Mouse (Mus musculus): ENCODE data around the gene Atrn. TPM values are rescaled to one million over a fixed set of nuclear protein-coding genes. Genes with fewer than 3 reads are reported as not detected.

The Atrn gene
- polyA plus RNA-seq (2015; fragmentation: Nextera tagmentation; extraction: Ambion mirVana) = 3.7 and 4.7 TPM in 2 replicates

- ATAC-seq (ENCODE audit: extremely low read depth, insufficient number of reproducible peaks, low FRiP score, low TSS enrichment) = peak; percentile 97
- Histone ChIP-seq H3K36me3 (no peaks in the 10 kb centered on the region), H3K27me3 (replicated peaks) (no peaks in the 10 kb centered on the region), H3K4me3 (peak within 1 kb of the TSS; percentile 99), H3K9ac (peak within 1 kb of the TSS; percentile 97), H3K4me2 (peak within 1 kb of the TSS; percentile 93), H3K4me1 (peaks cover 25% of the 10 kb centered on the region), H3K27ac (replicated peaks) (peak within 1 kb of the TSS; percentile 80), H3K9me3 (no peaks in the 10 kb centered on the region)
- 4% methylated on average over 46 of the region's 50 CpGs for WGBS
These were observed at the start of gene Atrn, which contains the start of gene 4930402H24Rik for GRCm38 (mm10) chr2:130905751-130906583. Gene Atrn (plus strand): TSS chr2:130906495. Gene 4930402H24Rik (minus strand): TSS chr2:130906406.

GRCm38 (mm10) chr2:130862091-130862490 is 44.2 kb upstream of the Atrn start:
- no peak overlapping the region for H3K4me2 ChIP-seq
- no peaks in the 10 kb centered on the region for H3K9me3 ChIP-seq
- no peaks in the 10 kb centered on the region for H3K36me3 ChIP-seq
- WGBS = 75% methylated on average over 3 of the region's 3 CpGs
- no peak overlapping the region for H3K4me3 ChIP-seq
- no peak for ATAC-seq (ENCODE audit: extremely low read depth, insufficient number of reproducible peaks, low FRiP score, low TSS enrichment)
- 0 out of 2 replicates have a peak overlapping the region, but pooled peaks have one; percentile 20 for H3K27ac ChIP-seq (replicated peaks)
- no peaks in the 10 kb centered on the region for H3K4me1 ChIP-seq
- no peaks in the 10 kb centered on the region for H3K27me3 ChIP-seq (replicated peaks)
- H3K9ac ChIP-seq = no peak overlapping the region

- Histone ChIP-seq H3K27ac (replicated peaks) (no peak overlapping the region), H3K9ac (no peak overlapping the region), H3K4me1 (no peaks in the 10 kb centered on the region), H3K36me3 (no peaks in the 10 kb centered on the region), H3K4me3 (no peak overlapping the region), H3K9me3 (no peaks in the 10 kb centered on the region), H3K27me3 (replicated peaks) (no peaks in the 10 kb centered on the region), H3K4me2 (no peak overlapping the region)
- ATAC-seq (ENCODE audit: extremely low read depth, insufficient number of reproducible peaks, low FRiP score, low TSS enrichment) = no peak
- WGBS = 86% methylated on average over 5 of the region's 5 CpGs
These were observed 35.4 kb upstream of the Atrn start for GRCm38 (mm10) chr2:130870916-130871315.

GRCm38 (mm10) chr2:130877376-130877775 is 28.9 kb upstream of the Atrn start:
- no peak for ATAC-seq (ENCODE audit: extremely low read depth, insufficient number of reproducible peaks, low FRiP score, low TSS enrichment)
- no peaks in the 10 kb centered on the region for H3K27me3 ChIP-seq (replicated peaks)
- H3K9ac ChIP-seq = no peak overlapping the region
- no peaks in the 10 kb centered on the region for H3K9me3 ChIP-seq
- H3K36me3 ChIP-seq = no peaks in the 10 kb centered on the region
- no peak overlapping the region for H3K4me2 ChIP-seq
- 60% methylated on average over 3 of the region's 3 CpGs for WGBS
- H3K27ac ChIP-seq (replicated peaks) = no peak overlapping the region
- no peak overlapping the region for H3K4me3 ChIP-seq
- H3K4me1 ChIP-seq = no peaks in the 10 kb centered on the region

- ATAC-seq (ENCODE audit: extremely low read depth, insufficient number of reproducible peaks, low FRiP score, low TSS enrichment) = no peak
- no peak overlapping the region for H3K4me2 ChIP-seq
- no peak overlapping the region for H3K4me3 ChIP-seq
- H3K27ac ChIP-seq (replicated peaks) = no peak overlapping the region
- H3K9ac ChIP-seq = no peak overlapping the region
- no peaks in the 10 kb centered on the region for H3K4me1 ChIP-seq
- H3K27me3 ChIP-seq (replicated peaks) = no peaks in the 10 kb centered on the region
- peaks cover 14% of the 10 kb centered on the region; the same call in 1 of the 2 replicates for H3K36me3 ChIP-seq
- no peaks in the 10 kb centered on the region for H3K9me3 ChIP-seq
These were observed 19.3 kb upstream of the Atrn start for GRCm38 (mm10) chr2:130886983-130887382.

GRCm38 (mm10) chr2:130887456-130887855 is 18.8 kb upstream of the Atrn start:
- no peak overlapping the region for H3K27ac ChIP-seq (replicated peaks)
- H3K9me3 ChIP-seq = no peaks in the 10 kb centered on the region
- H3K9ac ChIP-seq = no peak overlapping the region
- no peaks in the 10 kb centered on the region for H3K27me3 ChIP-seq (replicated peaks)
- no peak for ATAC-seq (ENCODE audit: extremely low read depth, insufficient number of reproducible peaks, low FRiP score, low TSS enrichment)
- H3K4me2 ChIP-seq = no peak overlapping the region
- 84% methylated on average over 1 of the region's 1 CpGs for WGBS
- no peaks in the 10 kb centered on the region for H3K4me1 ChIP-seq
- no peak overlapping the region for H3K4me3 ChIP-seq
- H3K36me3 ChIP-seq = peaks cover 14% of the 10 kb centered on the region; the same call in 1 of the 2 replicates

- 92% methylated on average over 2 of the region's 2 CpGs for WGBS
- Histone ChIP-seq H3K9ac (no peak overlapping the region), H3K27ac (replicated peaks) (no peak overlapping the region), H3K4me1 (no peaks in the 10 kb centered on the region), H3K9me3 (no peaks in the 10 kb centered on the region), H3K4me3 (no peak overlapping the region), H3K4me2 (no peak overlapping the region), H3K27me3 (replicated peaks) (no peaks in the 10 kb centered on the region), H3K36me3 (no peaks in the 10 kb centered on the region)
- no peak for ATAC-seq (ENCODE audit: extremely low read depth, insufficient number of reproducible peaks, low FRiP score, low TSS enrichment)
These were observed 9.4 kb upstream of the Atrn start for GRCm38 (mm10) chr2:130896944-130897343.

- 71% methylated on average over 2 of the region's 2 CpGs for WGBS
- H3K9me3 ChIP-seq = no peaks in the 10 kb centered on the region
- H3K4me2 ChIP-seq = no peak overlapping the region
- no peak for ATAC-seq (ENCODE audit: extremely low read depth, insufficient number of reproducible peaks, low FRiP score, low TSS enrichment)
- no peak overlapping the region for H3K27ac ChIP-seq (replicated peaks)
- H3K4me3 ChIP-seq = no peak overlapping the region
- no peaks in the 10 kb centered on the region for H3K4me1 ChIP-seq
- H3K9ac ChIP-seq = no peak overlapping the region
- H3K27me3 ChIP-seq (replicated peaks) = no peaks in the 10 kb centered on the region
- H3K36me3 ChIP-seq = no peaks in the 10 kb centered on the region
These were observed 8.4 kb upstream of the Atrn start for GRCm38 (mm10) chr2:130897856-130898255.

- Histone ChIP-seq H3K9me3 (no peaks in the 10 kb centered on the region), H3K4me1 (no peaks in the 10 kb centered on the region), H3K4me2 (no peak overlapping the region), H3K36me3 (no peaks in the 10 kb centered on the region), H3K27ac (replicated peaks) (no peak overlapping the region), H3K9ac (no peak overlapping the region), H3K27me3 (replicated peaks) (no peaks in the 10 kb centered on the region), H3K4me3 (no peak overlapping the region)
- no peak for ATAC-seq (ENCODE audit: extremely low read depth, insufficient number of reproducible peaks, low FRiP score, low TSS enrichment)
- whole genome bisulfite sequencing = 82% methylated on average over 2 of the region's 2 CpGs
These were observed 7.5 kb upstream of the Atrn start for GRCm38 (mm10) chr2:130898783-130899182.

- peak; percentile 22; the same call in 1 of the 2 replicates for ATAC-seq (ENCODE audit: extremely low read depth, insufficient number of reproducible peaks, low FRiP score, low TSS enrichment)
- Histone ChIP-seq H3K9ac (peak overlapping the region; percentile 97), H3K4me1 (peaks cover 25% of the 10 kb centered on the region), H3K9me3 (no peaks in the 10 kb centered on the region), H3K36me3 (no peaks in the 10 kb centered on the region), H3K27ac (replicated peaks) (peak overlapping the region; percentile 80), H3K27me3 (replicated peaks) (no peaks in the 10 kb centered on the region), H3K4me2 (peak overlapping the region; percentile 93), H3K4me3 (peak overlapping the region; percentile 99)
- WGBS = under 1% methylated on average over 44 of the region's 58 CpGs
These were observed 455 bp downstream of the Atrn start for GRCm38 (mm10) chr2:130906584-130907315.

- Histone ChIP-seq H3K9me3 (no peaks in the 10 kb centered on the region), H3K4me1 (peaks cover 40% of the 10 kb centered on the region), H3K4me2 (no peak overlapping the region), H3K27me3 (replicated peaks) (no peaks in the 10 kb centered on the region), H3K36me3 (no peaks in the 10 kb centered on the region), H3K9ac (no peak overlapping the region), H3K4me3 (no peak overlapping the region), H3K27ac (replicated peaks) (no peak overlapping the region)
- WGBS = 59% methylated on average over 1 of the region's 1 CpGs
- no peak for ATAC-seq (ENCODE audit: extremely low read depth, insufficient number of reproducible peaks, low FRiP score, low TSS enrichment)
These were observed 5.4 kb downstream of the Atrn start for GRCm38 (mm10) chr2:130911691-130912090.
